In genomic region chr7:79799048-79799447, GRCm38 (mm10) we compare ENCODE assay signal across 9 mouse cellular contexts. TPM values are rescaled to one million over a fixed set of nuclear protein-coding genes. Genes with fewer than 3 reads are reported as not detected.
DNase-seq lines count a peak whose midpoint lies in the region; TF ChIP-seq lines count a peak whose summit lies in the region.
"Had no signal": no experiment of that assay in that cellular context is flagged by ENCODE, and none has a peak within 500 bp of the region (broad histone marks: within the 10 kb centered on the region; RNA-seq: fewer than 3 reads in every experiment).

No protein-coding gene starts in this region.

- no peaks in the 10 kb centered on the region for H3K79me2 ChIP-seq in C2C12 (ENCODE audit: control insufficient read depth, insufficient read depth)

- peak; percentile 94 for DNase-seq in NIH3T3 (ENCODE audit: low read depth)
- peak; percentile 83 to 87 for DNase-seq in cerebellum, postnatal 14 days
- DNase-seq in gastrocnemius, postnatal 14 days, result peak; percentile 71
- DNase-seq in kidney, postnatal 36 days, result peak; percentile 76 to 91
- peak; percentile 75 to 82 for DNase-seq in lung, adult 18-20 months
- peak; percentile 77 for DNase-seq in right cerebral cortex, postnatal 14 days
- DNase-seq in urinary bladder, postnatal 4 days (ENCODE audit: low spot score in 2 of 2), result peak; percentile 63 to 83

- H3K27me3 ChIP-seq in C2C12 (ENCODE audit: control insufficient read depth, insufficient read depth, insufficient read length), result peaks cover 1% of the 10 kb centered on the region

- TF ChIP-seq CTCF in C2C12 (IDR thresholded peaks at IDR 0.05; ENCODE audit: control insufficient read depth, insufficient read depth, insufficient read length), result peak; percentile 47

- H3K36me3 ChIP-seq in C2C12 (ENCODE audit: control insufficient read depth, insufficient read depth), result no peaks in the 10 kb centered on the region
- H3K36me3 ChIP-seq: hindbrain, embryonic 15.5 days had no signal

- H3K79me3 ChIP-seq in C2C12 (ENCODE audit: low read depth), result no peaks in the 10 kb centered on the region

- intact Hi-C loops in gastrocnemius, postnatal 14 days (cut with DNase I; ENCODE audit: low total_unique reads), result loop anchor here (2.0 kb wide), 1 partner anchor 116 kb away; no protein-coding TSS in a partner anchor

- no peak overlapping the region for H3K4me3 ChIP-seq in C2C12 (ENCODE audit: insufficient read depth, poor library complexity, severe bottlenecking)
- H3K4me3 ChIP-seq: hindbrain, embryonic 15.5 days had no signal

- H3ac ChIP-seq in C2C12 (ENCODE audit: control insufficient read depth, insufficient read length, low read depth), result no peak overlapping the region

TF ChIP-seq in C2C12, 6 proteins besides CTCF, POLR2A, EP300 and RAD21:
- TF ChIP-seq CEBPB (IDR thresholded peaks at IDR 0.05; ENCODE audit: low read depth) (no peak), MYOG (IDR thresholded peaks at IDR 0.05; ENCODE audit: control insufficient read depth, extremely low read depth, insufficient read length) (no peak), USF1 (IDR thresholded peaks at IDR 0.05; ENCODE audit: low read depth) (no peak), MAX (IDR thresholded peaks at IDR 0.05) (no peak), MYOD1 (IDR thresholded peaks at IDR 0.05; ENCODE audit: control insufficient read depth, insufficient read length, low read depth) (no peak), FOSL1 (IDR thresholded peaks at IDR 0.05; ENCODE audit: insufficient read depth, low read length, poor library complexity, severe bottlenecking) (no peak)

RNA-seq across cellular contexts. Expression of gene Mesp1, which starts 5.5 kb away (rescaled TPM):
- 0.02 TPM for polyA plus RNA-seq in C2C12 (2012; fragmentation: generic; extraction: Trizol)
- not detected for total RNA-seq in gastrocnemius, postnatal 14 days (2021)

RNA-seq across cellular contexts. Expression of gene Mesp2, which starts 11.5 kb away (rescaled TPM):
- 0.07 TPM for polyA plus RNA-seq in C2C12 (2012; fragmentation: generic; extraction: Trizol)
- not detected for total RNA-seq in gastrocnemius, postnatal 14 days (2021)

RNA-seq across cellular contexts. Expression of gene Wdr93, which starts 56.1 kb away (rescaled TPM):
- polyA plus RNA-seq in C2C12 (2012; fragmentation: generic; extraction: Trizol), result 0.04 TPM
- not detected for total RNA-seq in gastrocnemius, postnatal 14 days (2021)

RNA-seq across cellular contexts. Expression of gene Pex11a, which starts 56.1 kb away (rescaled TPM):
- polyA plus RNA-seq in C2C12 (2012; fragmentation: generic; extraction: Trizol), result 2.2 TPM
- 1 to 10 TPM; 4.9 to 5.4 TPM for total RNA-seq in gastrocnemius, postnatal 14 days (2021)
